Mouse (Mus musculus): ENCODE results near the gene Ctnnal1. TPM values are rescaled to one million over a fixed set of nuclear protein-coding genes. Genes with fewer than 3 reads are reported as not detected.
A peak's percentile ranks its signal among the peaks of the same experiment; 100 is the strongest.
"Not testable (repeated sequence)": the region's sequence is repeated elsewhere in the genome, so short reads cannot be mapped to it uniquely, and the experiment has no call there.

Gene Ctnnal1
- polyA plus RNA-seq, 1 experiment from 2014 or later, result 19.4 TPM

- ATAC-seq (ENCODE audit: low FRiP score), result no peak
- WGBS, result 80% methylated on average over 5 of the region's 5 CpGs
- H3K36me3 ChIP-seq, result peaks cover 32% of the 10 kb centered on the region
- no peaks in the 10 kb centered on the region for H3K4me1 ChIP-seq (replicated peaks)
- H3K27ac ChIP-seq, result no peak overlapping the region
- no peak overlapping the region for H3K4me2 ChIP-seq
- H3K9ac ChIP-seq, result no peak overlapping the region
- no peaks in the 10 kb centered on the region for H3K9me3 ChIP-seq
- no peak overlapping the region for H3K4me3 ChIP-seq
- no peaks in the 10 kb centered on the region for H3K27me3 ChIP-seq
Observed at GRCm38 (mm10) chr4:56888483-56888882, 23.5 kb upstream of the Ctnnal1 start.

GRCm38 (mm10) chr4:56886286-56886979, 21.4 kb upstream of the Ctnnal1 start:
- Histone ChIP-seq H3K4me2 (no peak overlapping the region), H3K9ac (no peak overlapping the region), H3K4me3 (no peak overlapping the region), H3K4me1 (replicated peaks) (no peaks in the 10 kb centered on the region), H3K27me3 (no peaks in the 10 kb centered on the region), H3K27ac (no peak overlapping the region), H3K9me3 (no peaks in the 10 kb centered on the region), H3K36me3 (peaks cover 36% of the 10 kb centered on the region)
- no peak for ATAC-seq (ENCODE audit: low FRiP score)
- 95% methylated on average over 6 of the region's 6 CpGs for WGBS

- H3K4me1 ChIP-seq (replicated peaks), result no peaks in the 10 kb centered on the region
- H3K27ac ChIP-seq, result no peak overlapping the region
- H3K27me3 ChIP-seq, result no peaks in the 10 kb centered on the region
- no peak overlapping the region for H3K4me2 ChIP-seq
- peaks cover 24% of the 10 kb centered on the region for H3K36me3 ChIP-seq
- ATAC-seq (ENCODE audit: low FRiP score), result no peak
- 90% methylated on average over 11 of the region's 11 CpGs for WGBS
- no peak overlapping the region for H3K9ac ChIP-seq
- H3K9me3 ChIP-seq, result no peaks in the 10 kb centered on the region
- no peak overlapping the region for H3K4me3 ChIP-seq
Observed at GRCm38 (mm10) chr4:56880036-56880703, 15.2 kb upstream of the Ctnnal1 start.

GRCm38 (mm10) chr4:56878971-56879370, 14.0 kb upstream of the Ctnnal1 start:
- no peak overlapping the region for H3K4me2 ChIP-seq
- no peaks in the 10 kb centered on the region for H3K9me3 ChIP-seq
- H3K36me3 ChIP-seq, result peaks cover 30% of the 10 kb centered on the region
- H3K4me3 ChIP-seq, result no peak overlapping the region
- ATAC-seq (ENCODE audit: low FRiP score), result no peak
- H3K4me1 ChIP-seq (replicated peaks), result no peaks in the 10 kb centered on the region
- no peaks in the 10 kb centered on the region for H3K27me3 ChIP-seq
- 94% methylated on average over 7 of the region's 7 CpGs for WGBS
- H3K27ac ChIP-seq, result no peak overlapping the region
- H3K9ac ChIP-seq, result no peak overlapping the region

- not testable (repeated sequence) for ATAC-seq (ENCODE audit: low FRiP score); H3K4me1 ChIP-seq (replicated peaks); H3K9me3 ChIP-seq; H3K9ac ChIP-seq; H3K4me2 ChIP-seq; H3K27me3 ChIP-seq; H3K4me3 ChIP-seq; H3K27ac ChIP-seq
- H3K36me3 ChIP-seq, result peaks cover 18% of the 10 kb centered on the region
- 97% methylated on average over 11 of the region's 11 CpGs for WGBS
Observed at GRCm38 (mm10) chr4:56870541-56870940, 5.6 kb upstream of the Ctnnal1 start.

GRCm38 (mm10) chr4:56867761-56868160, 2.8 kb upstream of the Ctnnal1 start:
- 74% methylated on average over 5 of the region's 5 CpGs for WGBS
- H3K27ac ChIP-seq, result no peak overlapping the region
- no peak for ATAC-seq (ENCODE audit: low FRiP score)
- peaks cover 17% of the 10 kb centered on the region for H3K4me1 ChIP-seq (replicated peaks)
- H3K36me3 ChIP-seq, result 0 out of 2 replicates have a peak, but pooled peaks cover 2% of the 10 kb centered on the region
- no peak overlapping the region for H3K9ac ChIP-seq
- H3K27me3 ChIP-seq, result no peaks in the 10 kb centered on the region
- H3K9me3 ChIP-seq, result no peaks in the 10 kb centered on the region
- H3K4me2 ChIP-seq, result no peak overlapping the region
- H3K4me3 ChIP-seq, result no peak overlapping the region

- H3K4me1 ChIP-seq (replicated peaks), result peaks cover 21% of the 10 kb centered on the region
- no peak overlapping the region for H3K4me3 ChIP-seq
- H3K27ac ChIP-seq, result 0 out of 2 replicates have a peak overlapping the region, but pooled peaks have one; percentile 35
- no peaks in the 10 kb centered on the region for H3K9me3 ChIP-seq
- H3K9ac ChIP-seq, result no peak overlapping the region
- ATAC-seq (ENCODE audit: low FRiP score), result no peak
- H3K36me3 ChIP-seq, result 0 out of 2 replicates have a peak, but pooled peaks cover 1% of the 10 kb centered on the region
- H3K27me3 ChIP-seq, result no peaks in the 10 kb centered on the region
- 49% methylated on average over 4 of the region's 4 CpGs for WGBS
- no peak overlapping the region for H3K4me2 ChIP-seq
Observed at GRCm38 (mm10) chr4:56865971-56866370, 983 bp upstream of the Ctnnal1 start.

GRCm38 (mm10) chr4:56864417-56865001, 479 bp downstream of the Ctnnal1 start:
- H3K4me2 ChIP-seq, result peak overlapping the region; percentile 72
- H3K4me1 ChIP-seq (replicated peaks), result peaks cover 21% of the 10 kb centered on the region
- peak overlapping the region; percentile 82 for H3K9ac ChIP-seq
- H3K27ac ChIP-seq, result peak overlapping the region; percentile 85
- peak overlapping the region; percentile 70 for H3K4me3 ChIP-seq
- ATAC-seq (ENCODE audit: low FRiP score), result peak; percentile 84
- no peaks in the 10 kb centered on the region for H3K36me3 ChIP-seq
- no peaks in the 10 kb centered on the region for H3K9me3 ChIP-seq
- H3K27me3 ChIP-seq, result no peaks in the 10 kb centered on the region
- 0% methylated on average over 48 of the region's 49 CpGs for whole genome bisulfite sequencing

- Histone ChIP-seq H3K4me2 (peak overlapping the region; percentile 72), H3K9ac (peak overlapping the region; percentile 82), H3K36me3 (no peaks in the 10 kb centered on the region), H3K27ac (peak overlapping the region; percentile 85), H3K4me1 (replicated peaks) (peaks cover 21% of the 10 kb centered on the region), H3K9me3 (no peaks in the 10 kb centered on the region), H3K27me3 (no peaks in the 10 kb centered on the region), H3K4me3 (peak overlapping the region; percentile 70)
- WGBS, result 49% methylated on average over 4 of the region's 4 CpGs
- ATAC-seq (ENCODE audit: low FRiP score), result no peak
Observed at GRCm38 (mm10) chr4:56864016-56864415, 972 bp downstream of the Ctnnal1 start.

GRCm38 (mm10) chr4:56861551-56861950, 3.4 kb downstream of the Ctnnal1 start:
- Histone ChIP-seq H3K4me1 (replicated peaks) (peaks cover 21% of the 10 kb centered on the region), H3K4me3 (no peak overlapping the region), H3K27me3 (no peaks in the 10 kb centered on the region), H3K9ac (no peak overlapping the region), H3K9me3 (no peaks in the 10 kb centered on the region), H3K27ac (no peak overlapping the region), H3K4me2 (no peak overlapping the region), H3K36me3 (no peaks in the 10 kb centered on the region)
- 98% methylated on average over 4 of the region's 4 CpGs for WGBS
- ATAC-seq (ENCODE audit: low FRiP score), result no peak

- Histone ChIP-seq H3K4me1 (replicated peaks) (peaks cover 22% of the 10 kb centered on the region), H3K36me3 (no peaks in the 10 kb centered on the region), H3K4me2 (no peak overlapping the region), H3K27me3 (no peaks in the 10 kb centered on the region), H3K9me3 (no peaks in the 10 kb centered on the region), H3K4me3 (no peak overlapping the region), H3K9ac (no peak overlapping the region), H3K27ac (no peak overlapping the region)
- ATAC-seq (ENCODE audit: low FRiP score), result no peak
- WGBS, result 76% methylated on average over 9 of the region's 9 CpGs
Observed at GRCm38 (mm10) chr4:56858733-56859132, 6.3 kb downstream of the Ctnnal1 start.

GRCm38 (mm10) chr4:56856371-56856949, 8.5 kb downstream of the Ctnnal1 start:
- Histone ChIP-seq H3K9ac (no peak overlapping the region), H3K27ac (no peak overlapping the region), H3K36me3 (no peaks in the 10 kb centered on the region), H3K4me2 (no peak overlapping the region), H3K27me3 (no peaks in the 10 kb centered on the region), H3K9me3 (no peaks in the 10 kb centered on the region), H3K4me1 (replicated peaks) (peaks cover 8% of the 10 kb centered on the region), H3K4me3 (no peak overlapping the region)
- 79% methylated on average over 8 of the region's 8 CpGs for WGBS
- ATAC-seq (ENCODE audit: low FRiP score), result no peak

Measured in hindbrain, embryonic 13.5 days (tissue).